Mouse (Mus musculus): ENCODE results near the gene Apobec1. TPM values are rescaled to one million over a fixed set of nuclear protein-coding genes. Genes with fewer than 3 reads are reported as not detected.
"Not testable (repeated sequence)": the region's sequence is repeated elsewhere in the genome, so short reads cannot be mapped to it uniquely, and the experiment has no call there.

The Apobec1 gene
- polyA plus RNA-seq, 1 experiment from 2014 or later: 3.8 TPM

DNA sequence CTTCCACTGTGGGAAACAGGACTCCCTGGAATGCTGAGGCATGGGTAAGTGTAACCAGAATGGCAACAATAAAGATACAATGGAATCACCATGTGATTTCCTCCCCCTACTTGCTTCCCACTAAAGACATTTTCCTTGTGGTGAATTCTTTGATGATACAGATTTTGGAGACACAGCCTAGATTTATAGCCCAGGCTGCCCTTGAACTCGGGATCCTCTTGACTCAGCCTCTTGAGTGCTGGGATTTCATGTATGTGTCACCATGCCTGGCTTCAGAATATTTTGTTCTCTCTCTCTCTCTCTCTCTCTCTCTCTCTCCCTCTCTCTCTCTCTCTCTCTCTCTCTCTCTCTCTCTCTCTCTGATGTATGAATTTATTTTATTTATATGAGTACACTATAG lies 23.2 kb downstream of the Apobec1 start:
- DNase-seq: no peak
- Histone ChIP-seq H3K9ac (no peak overlapping the region), H3K4me2 (no peak overlapping the region), H3K9me3 (replicated peaks) (no peaks in the 10 kb centered on the region), H3K27me3 (no peaks in the 10 kb centered on the region), H3K4me3 (replicated peaks) (no peak overlapping the region), H3K36me3 (no peaks in the 10 kb centered on the region), H3K27ac (no peak overlapping the region), H3K4me1 (replicated peaks) (no peaks in the 10 kb centered on the region)
- ATAC-seq (ENCODE audit: low read depth): no peak
- 64% methylated on average over 1 of the region's 1 CpGs for WGBS (ENCODE audit: insufficient replicate concordance)

GRCm38 (mm10) chr6:122577030-122577429 lies 25.2 kb downstream of the Apobec1 start:
- H3K27me3 ChIP-seq: no peaks in the 10 kb centered on the region
- H3K9me3 ChIP-seq (replicated peaks): no peaks in the 10 kb centered on the region
- no peak for ATAC-seq (ENCODE audit: low read depth)
- no peaks in the 10 kb centered on the region for H3K36me3 ChIP-seq
- no peak overlapping the region for H3K9ac ChIP-seq
- H3K4me3 ChIP-seq (replicated peaks): no peak overlapping the region
- no peaks in the 10 kb centered on the region; the same call in 1 of the 2 replicates for H3K4me1 ChIP-seq (replicated peaks)
- WGBS (ENCODE audit: insufficient replicate concordance): 73% methylated on average over 3 of the region's 3 CpGs
- no peak overlapping the region for H3K4me2 ChIP-seq
- no peak for DNase-seq
- H3K27ac ChIP-seq: no peak overlapping the region

- ATAC-seq (ENCODE audit: low read depth); H3K9ac ChIP-seq; H3K4me2 ChIP-seq; H3K4me1 ChIP-seq (replicated peaks); H3K4me3 ChIP-seq (replicated peaks); H3K36me3 ChIP-seq; H3K27me3 ChIP-seq; DNase-seq; H3K9me3 ChIP-seq (replicated peaks); H3K27ac ChIP-seq: not testable (repeated sequence)
- WGBS (ENCODE audit: insufficient replicate concordance): 48% methylated on average over 1 of the region's 1 CpGs
Observed at GRCm38 (mm10) chr6:122575037-122575436, 27.2 kb downstream of the Apobec1 start.

GRCm38 (mm10) chr6:122571617-122571959 lies 30.7 kb downstream of the Apobec1 start:
- WGBS (ENCODE audit: insufficient replicate concordance): 19% methylated on average over 3 of the region's 3 CpGs
- no peak overlapping the region for H3K4me2 ChIP-seq
- ATAC-seq (ENCODE audit: low read depth) (no peak), DNase-seq (no peak)
- H3K4me1 ChIP-seq (replicated peaks): no peaks in the 10 kb centered on the region; the same call in 1 of the 2 replicates
- no peak overlapping the region for H3K27ac ChIP-seq
- H3K36me3 ChIP-seq: no peaks in the 10 kb centered on the region
- H3K9ac ChIP-seq: no peak overlapping the region
- H3K27me3 ChIP-seq: no peaks in the 10 kb centered on the region
- H3K9me3 ChIP-seq (replicated peaks): no peaks in the 10 kb centered on the region
- H3K4me3 ChIP-seq (replicated peaks): no peak overlapping the region

GRCm38 (mm10) chr6:122570695-122571616 lies 31.3 kb downstream of the Apobec1 start:
- H3K27ac ChIP-seq: no peak overlapping the region
- DNase-seq (no peak), ATAC-seq (ENCODE audit: low read depth) (peak; percentile 57)
- no peaks in the 10 kb centered on the region; the same call in 1 of the 2 replicates for H3K4me1 ChIP-seq (replicated peaks)
- no peak overlapping the region for H3K9ac ChIP-seq
- no peaks in the 10 kb centered on the region for H3K36me3 ChIP-seq
- no peaks in the 10 kb centered on the region for H3K27me3 ChIP-seq
- 26% methylated on average over 8 of the region's 8 CpGs for WGBS (ENCODE audit: insufficient replicate concordance)
- H3K4me3 ChIP-seq (replicated peaks): no peak overlapping the region
- no peaks in the 10 kb centered on the region for H3K9me3 ChIP-seq (replicated peaks)
- no peak overlapping the region for H3K4me2 ChIP-seq

- Histone ChIP-seq H3K36me3 (no peaks in the 10 kb centered on the region), H3K27me3 (no peaks in the 10 kb centered on the region), H3K27ac (no peak overlapping the region), H3K9me3 (replicated peaks) (no peaks in the 10 kb centered on the region), H3K4me1 (replicated peaks) (no peaks in the 10 kb centered on the region; the same call in 1 of the 2 replicates), H3K9ac (no peak overlapping the region), H3K4me2 (no peak overlapping the region), H3K4me3 (replicated peaks) (no peak overlapping the region)
- ATAC-seq (ENCODE audit: low read depth) (no peak), DNase-seq (no peak)
- 50% methylated on average over 1 of the region's 1 CpGs for WGBS (ENCODE audit: insufficient replicate concordance)
Observed at GRCm38 (mm10) chr6:122569762-122570161, 32.5 kb downstream of the Apobec1 start.

GRCm38 (mm10) chr6:122569113-122569512 lies 33.1 kb downstream of the Apobec1 start:
- ATAC-seq (ENCODE audit: low read depth): no peak
- 62% methylated on average over 5 of the region's 5 CpGs for WGBS (ENCODE audit: insufficient replicate concordance)
- Histone ChIP-seq H3K27me3 (no peaks in the 10 kb centered on the region), H3K36me3 (no peaks in the 10 kb centered on the region), H3K27ac (no peak overlapping the region), H3K9ac (no peak overlapping the region), H3K4me3 (replicated peaks) (no peak overlapping the region), H3K4me2 (no peak overlapping the region), H3K4me1 (replicated peaks) (no peaks in the 10 kb centered on the region; the same call in 1 of the 2 replicates), H3K9me3 (replicated peaks) (no peaks in the 10 kb centered on the region)
- DNase-seq: no peak

- WGBS (ENCODE audit: insufficient replicate concordance): 59% methylated on average over 9 of the region's 9 CpGs
- no peaks in the 10 kb centered on the region for H3K9me3 ChIP-seq (replicated peaks)
- no peak overlapping the region for H3K27ac ChIP-seq
- no peak overlapping the region for H3K4me2 ChIP-seq
- no peak overlapping the region for H3K4me3 ChIP-seq (replicated peaks)
- no peak for DNase-seq
- H3K27me3 ChIP-seq: peaks cover 7% of the 10 kb centered on the region; the same call in 1 of the 2 replicates
- ATAC-seq (ENCODE audit: low read depth): no peak
- H3K9ac ChIP-seq: no peak overlapping the region
- H3K36me3 ChIP-seq: no peaks in the 10 kb centered on the region
- 0 out of 2 replicates have a peak, but pooled peaks cover 4% of the 10 kb centered on the region for H3K4me1 ChIP-seq (replicated peaks)
Observed at GRCm38 (mm10) chr6:122565070-122565784, 37.0 kb downstream of the Apobec1 start.

DNA sequence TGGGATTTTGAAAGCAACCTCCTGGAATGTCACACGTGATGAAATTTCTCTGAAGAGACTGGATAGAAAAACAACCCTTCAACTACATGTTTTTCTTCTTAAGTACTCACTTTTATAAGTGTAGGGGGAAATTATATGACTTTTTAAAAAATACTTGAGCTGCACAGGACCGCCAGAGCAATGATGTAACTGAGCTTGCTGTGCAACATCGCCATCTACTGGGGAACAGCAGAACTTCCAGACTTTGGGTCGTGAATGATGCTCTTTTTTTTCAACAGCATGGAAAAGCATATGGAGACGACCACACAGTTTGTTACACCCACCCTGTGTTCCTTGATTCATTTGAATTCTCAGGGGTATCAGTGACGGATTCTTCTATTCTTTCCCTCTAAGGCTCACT lies 39.8 kb downstream of the Apobec1 start:
- Histone ChIP-seq H3K27me3 (peaks cover 7% of the 10 kb centered on the region; the same call in 1 of the 2 replicates), H3K27ac (no peak overlapping the region), H3K9me3 (replicated peaks) (no peaks in the 10 kb centered on the region), H3K4me3 (replicated peaks) (no peak overlapping the region), H3K36me3 (no peaks in the 10 kb centered on the region), H3K4me1 (replicated peaks) (0 out of 2 replicates have a peak, but pooled peaks cover 6% of the 10 kb centered on the region), H3K9ac (no peak overlapping the region), H3K4me2 (no peak overlapping the region)
- no peak for ATAC-seq (ENCODE audit: low read depth)
- peak; percentile 23 for DNase-seq
- WGBS (ENCODE audit: insufficient replicate concordance): 3% methylated on average over 6 of the region's 6 CpGs

- Histone ChIP-seq H3K4me1 (replicated peaks) (0 out of 2 replicates have a peak, but pooled peaks cover 6% of the 10 kb centered on the region), H3K9ac (no peak overlapping the region), H3K9me3 (replicated peaks) (no peaks in the 10 kb centered on the region), H3K36me3 (no peaks in the 10 kb centered on the region), H3K27ac (no peak overlapping the region), H3K4me2 (no peak overlapping the region), H3K4me3 (replicated peaks) (no peak overlapping the region), H3K27me3 (peaks cover 9% of the 10 kb centered on the region; the same call in 1 of the 2 replicates)
- ATAC-seq (ENCODE audit: low read depth): 0 out of 2 replicates have a peak, but pooled peaks have one; percentile 20
- DNase-seq: no peak
- 70% methylated on average over 20 of the region's 20 CpGs for WGBS (ENCODE audit: insufficient replicate concordance)
Observed at GRCm38 (mm10) chr6:122561005-122561404, 41.2 kb downstream of the Apobec1 start.

- H3K4me2 ChIP-seq: 0 out of 2 replicates have a peak overlapping the region, but pooled peaks have one; percentile 14
- no peak overlapping the region for H3K4me3 ChIP-seq (replicated peaks)
Observed at GRCm38 (mm10) chr6:122560427-122560826, 41.8 kb downstream of the Apobec1 start.

More at GRCm38 (mm10) chr6:122560427-122560826, 41.8 kb downstream of the Apobec1 start:
- Histone ChIP-seq H3K27me3 (peaks cover 12% of the 10 kb centered on the region), H3K4me1 (replicated peaks) (0 out of 2 replicates have a peak, but pooled peaks cover 6% of the 10 kb centered on the region), H3K27ac (no peak overlapping the region), H3K36me3 (no peaks in the 10 kb centered on the region), H3K9ac (no peak overlapping the region), H3K9me3 (replicated peaks) (no peaks in the 10 kb centered on the region)
- ATAC-seq (ENCODE audit: low read depth): no peak
- DNase-seq: peak; percentile 58
- WGBS (ENCODE audit: insufficient replicate concordance): 13% methylated on average over 17 of the region's 17 CpGs

Data from liver, embryonic 13.5 days (tissue).